Mouse (Mus musculus): ENCODE results near the gene Pax2. TPM values are rescaled to one million over a fixed set of nuclear protein-coding genes. Genes with fewer than 3 reads are reported as not detected.

The Pax2 gene
- polyA plus RNA-seq, 1 experiment from 2014 or later: 11.9 TPM

DNA sequence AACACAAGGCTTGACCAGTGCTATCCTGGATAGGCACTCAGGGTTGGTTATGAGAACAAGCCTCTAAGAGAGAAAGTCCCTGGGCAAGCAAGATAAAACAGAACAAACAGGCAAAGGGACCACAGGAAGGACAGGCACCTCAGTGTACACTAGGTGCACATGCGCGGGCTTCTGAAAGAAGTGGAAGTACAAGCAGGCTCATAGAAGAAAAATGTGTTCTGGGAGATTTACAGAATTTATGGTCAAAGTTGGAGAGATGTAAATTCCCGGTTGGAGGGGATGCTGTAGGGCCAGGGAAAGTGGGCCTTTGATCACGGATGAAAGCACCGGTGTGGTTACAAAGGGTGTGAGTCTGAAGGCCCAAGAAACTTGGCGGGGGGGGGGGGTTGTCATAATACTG lies 10.1 kb upstream of the Pax2 start:
- ATAC-seq: no peak
- WGBS: 13% methylated on average over 5 of the region's 6 CpGs
- Histone ChIP-seq H3K27ac (ENCODE audit: low read depth, low read length) (no peak overlapping the region), H3K4me2 (ENCODE audit: low read length) (no peak overlapping the region), H3K9me3 (ENCODE audit: control insufficient read depth, low read length) (no peaks in the 10 kb centered on the region), H3K36me3 (ENCODE audit: control insufficient read depth, insufficient read depth, low read length) (no peaks in the 10 kb centered on the region), H3K9ac (ENCODE audit: low read depth, low read length) (no peak overlapping the region), H3K27me3 (replicated peaks; ENCODE audit: control insufficient read depth, insufficient read depth, low read length) (peaks cover 69% of the 10 kb centered on the region), H3K4me1 (ENCODE audit: control insufficient read depth, insufficient read depth, low read depth, low read length) (peaks cover 7% of the 10 kb centered on the region; the same call in 1 of the 2 replicates), H3K4me3 (ENCODE audit: low read length) (no peak overlapping the region)

DNA sequence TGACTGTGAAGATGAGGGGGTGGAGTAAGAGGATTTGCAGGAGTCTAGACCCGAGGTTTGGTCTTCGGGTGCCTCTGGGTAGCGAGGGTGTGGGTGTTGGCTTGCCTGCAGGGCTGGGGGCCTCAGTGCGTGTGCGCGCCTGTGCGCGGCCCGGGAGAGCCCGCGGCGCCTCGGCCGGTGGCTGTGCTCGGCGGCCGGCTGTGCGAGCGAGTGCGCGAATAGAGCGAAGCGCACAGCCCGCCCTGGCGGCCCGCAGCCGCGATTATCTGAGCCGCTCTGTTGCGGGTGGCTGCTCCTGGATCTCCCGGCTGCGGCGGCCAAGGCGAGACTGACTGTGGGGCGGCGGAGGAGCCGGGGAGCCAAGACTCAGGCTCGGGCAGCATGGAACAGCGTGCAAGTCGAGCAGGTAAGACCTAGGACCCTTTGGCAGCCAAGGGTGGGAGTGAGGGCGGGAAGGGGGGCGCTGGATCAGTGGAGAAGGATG lies 9.3 kb upstream of the Pax2 start:
- peak; percentile 32; the same call in 1 of the 2 replicates for ATAC-seq
- Histone ChIP-seq H3K9ac (ENCODE audit: low read depth, low read length) (peak overlapping the region; percentile 48), H3K27me3 (replicated peaks; ENCODE audit: control insufficient read depth, insufficient read depth, low read length) (peaks cover 76% of the 10 kb centered on the region), H3K4me1 (ENCODE audit: control insufficient read depth, insufficient read depth, low read depth, low read length) (peaks cover 7% of the 10 kb centered on the region; the same call in 1 of the 2 replicates), H3K9me3 (ENCODE audit: control insufficient read depth, low read length) (no peaks in the 10 kb centered on the region), H3K4me2 (ENCODE audit: low read length) (peak overlapping the region; percentile 51), H3K4me3 (ENCODE audit: low read length) (peak overlapping the region; percentile 34), H3K36me3 (ENCODE audit: control insufficient read depth, insufficient read depth, low read length) (no peaks in the 10 kb centered on the region), H3K27ac (ENCODE audit: low read depth, low read length) (no peak overlapping the region)
- WGBS: 1% methylated on average over 38 of the region's 42 CpGs

DNA sequence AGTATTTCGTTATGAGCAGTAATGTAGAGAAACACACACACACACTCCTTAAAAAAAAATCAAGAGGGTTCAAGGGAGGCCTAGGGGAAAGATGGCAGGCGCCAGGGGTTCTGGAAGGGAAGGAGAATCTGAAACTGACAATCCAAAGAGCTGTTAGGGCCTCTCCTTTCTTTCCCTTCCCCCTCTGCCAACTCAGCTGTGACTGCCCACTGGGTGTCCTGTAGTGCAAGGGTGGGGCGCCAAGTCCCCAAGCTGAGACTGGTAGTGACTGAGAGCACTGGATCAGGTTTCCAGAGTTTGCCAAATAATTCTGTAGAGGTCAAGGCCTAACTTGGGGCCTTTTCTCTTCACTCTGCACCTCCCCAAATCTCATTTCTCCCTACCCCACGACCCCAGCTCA lies 8.4 kb upstream of the Pax2 start:
- no peak overlapping the region for H3K9ac ChIP-seq (ENCODE audit: low read depth, low read length)
- no peaks in the 10 kb centered on the region for H3K9me3 ChIP-seq (ENCODE audit: control insufficient read depth, low read length)
- no peaks in the 10 kb centered on the region for H3K36me3 ChIP-seq (ENCODE audit: control insufficient read depth, insufficient read depth, low read length)
- H3K4me2 ChIP-seq (ENCODE audit: low read length): peak overlapping the region; percentile 47
- peaks cover 3% of the 10 kb centered on the region; the same call in 1 of the 2 replicates for H3K4me1 ChIP-seq (ENCODE audit: control insufficient read depth, insufficient read depth, low read depth, low read length)
- H3K4me3 ChIP-seq (ENCODE audit: low read length): no peak overlapping the region
- H3K27me3 ChIP-seq (replicated peaks; ENCODE audit: control insufficient read depth, insufficient read depth, low read length): peaks cover 77% of the 10 kb centered on the region
- no peak for ATAC-seq
- H3K27ac ChIP-seq (ENCODE audit: low read depth, low read length): no peak overlapping the region
- WGBS: 5% methylated on average over 4 of the region's 4 CpGs

DNA sequence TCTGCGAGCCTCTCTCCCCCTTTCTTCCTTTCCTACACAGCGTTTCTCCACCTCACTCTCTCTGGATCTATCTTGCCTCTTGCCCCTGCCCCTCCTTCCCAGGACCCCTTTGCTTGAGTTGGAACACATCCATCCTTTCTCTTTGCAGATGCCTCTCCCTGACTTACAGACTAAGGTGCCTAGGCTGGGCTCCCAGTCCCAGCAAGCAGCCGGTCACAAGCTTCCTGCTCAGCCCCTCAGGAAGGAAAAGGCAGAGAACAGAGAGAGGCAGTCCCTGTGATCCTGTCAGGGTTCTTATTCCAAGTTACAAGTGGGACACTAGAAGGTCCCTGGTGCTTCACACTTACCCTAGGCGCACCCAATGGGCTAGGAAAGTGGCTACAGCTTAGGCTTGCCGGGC lies 7.6 kb upstream of the Pax2 start:
- H3K9me3 ChIP-seq (ENCODE audit: control insufficient read depth, low read length): no peaks in the 10 kb centered on the region
- H3K4me2 ChIP-seq (ENCODE audit: low read length): peak overlapping the region; percentile 47
- peak overlapping the region; percentile 20 for H3K4me3 ChIP-seq (ENCODE audit: low read length)
- H3K27me3 ChIP-seq (replicated peaks; ENCODE audit: control insufficient read depth, insufficient read depth, low read length): peaks cover 81% of the 10 kb centered on the region
- H3K36me3 ChIP-seq (ENCODE audit: control insufficient read depth, insufficient read depth, low read length): no peaks in the 10 kb centered on the region
- H3K27ac ChIP-seq (ENCODE audit: low read depth, low read length): no peak overlapping the region
- WGBS: 5% methylated on average over 5 of the region's 5 CpGs
- no peak for ATAC-seq
- H3K9ac ChIP-seq (ENCODE audit: low read depth, low read length): no peak overlapping the region; the same call in 1 of the 2 replicates
- peaks cover 3% of the 10 kb centered on the region; the same call in 1 of the 2 replicates for H3K4me1 ChIP-seq (ENCODE audit: control insufficient read depth, insufficient read depth, low read depth, low read length)

DNA sequence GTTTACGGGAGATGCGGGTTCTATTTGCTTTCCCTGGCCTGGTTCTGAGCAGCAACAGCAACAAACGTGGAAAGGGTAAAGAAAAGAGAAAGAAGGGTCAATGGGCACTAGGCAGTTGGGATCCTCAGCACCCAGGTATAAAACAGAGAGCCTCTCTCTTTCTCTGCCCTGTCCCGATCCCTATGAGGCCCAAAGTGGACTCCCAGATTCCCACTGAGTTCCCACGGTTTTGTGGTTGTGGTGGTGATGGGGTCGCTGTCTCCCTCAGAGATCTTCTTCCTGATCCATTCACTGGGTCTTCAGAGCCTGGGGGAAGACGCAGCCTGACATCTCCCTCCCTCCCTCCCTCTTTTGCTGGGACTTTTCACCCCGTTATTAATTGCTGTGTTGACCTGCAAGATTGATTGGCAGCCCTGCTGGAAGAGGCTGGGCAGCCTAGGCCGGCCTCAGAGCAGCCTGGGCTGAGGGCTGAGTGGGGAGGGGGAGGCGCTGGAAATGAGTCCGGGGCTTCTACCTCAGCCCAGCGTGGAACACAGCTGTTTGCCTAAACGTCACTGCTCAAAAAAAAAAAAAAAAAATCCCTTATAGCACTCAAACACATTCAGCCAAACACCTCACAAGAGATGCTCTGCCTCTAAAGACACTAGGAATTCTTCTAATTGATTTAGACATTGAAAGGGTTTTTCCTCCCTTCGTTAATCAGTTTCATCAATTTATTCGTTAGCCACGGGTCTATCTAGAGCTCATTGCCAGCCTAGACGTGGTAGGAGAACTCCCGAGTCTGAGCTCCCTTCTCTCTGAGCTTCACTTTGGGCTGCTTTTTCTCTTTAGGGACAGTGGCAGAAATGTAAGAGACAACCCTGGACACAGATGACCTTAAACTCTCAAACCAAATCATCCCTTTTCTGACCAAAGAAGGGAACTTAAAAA lies 6.5 kb upstream of the Pax2 start:
- 4% methylated on average over 18 of the region's 18 CpGs for WGBS
- peaks cover 3% of the 10 kb centered on the region; the same call in 1 of the 2 replicates for H3K4me1 ChIP-seq (ENCODE audit: control insufficient read depth, insufficient read depth, low read depth, low read length)
- H3K4me2 ChIP-seq (ENCODE audit: low read length): peak overlapping the region; percentile 47
- H3K27ac ChIP-seq (ENCODE audit: low read depth, low read length): peak overlapping the region; percentile 75
- peaks cover 76% of the 10 kb centered on the region for H3K27me3 ChIP-seq (replicated peaks; ENCODE audit: control insufficient read depth, insufficient read depth, low read length)
- peak overlapping the region; percentile 32 for H3K4me3 ChIP-seq (ENCODE audit: low read length)
- H3K9ac ChIP-seq (ENCODE audit: low read depth, low read length): 0 out of 2 replicates have a peak overlapping the region, but pooled peaks have one; percentile 14
- no peaks in the 10 kb centered on the region for H3K36me3 ChIP-seq (ENCODE audit: control insufficient read depth, insufficient read depth, low read length)
- no peaks in the 10 kb centered on the region for H3K9me3 ChIP-seq (ENCODE audit: control insufficient read depth, low read length)
- no peak for ATAC-seq

DNA sequence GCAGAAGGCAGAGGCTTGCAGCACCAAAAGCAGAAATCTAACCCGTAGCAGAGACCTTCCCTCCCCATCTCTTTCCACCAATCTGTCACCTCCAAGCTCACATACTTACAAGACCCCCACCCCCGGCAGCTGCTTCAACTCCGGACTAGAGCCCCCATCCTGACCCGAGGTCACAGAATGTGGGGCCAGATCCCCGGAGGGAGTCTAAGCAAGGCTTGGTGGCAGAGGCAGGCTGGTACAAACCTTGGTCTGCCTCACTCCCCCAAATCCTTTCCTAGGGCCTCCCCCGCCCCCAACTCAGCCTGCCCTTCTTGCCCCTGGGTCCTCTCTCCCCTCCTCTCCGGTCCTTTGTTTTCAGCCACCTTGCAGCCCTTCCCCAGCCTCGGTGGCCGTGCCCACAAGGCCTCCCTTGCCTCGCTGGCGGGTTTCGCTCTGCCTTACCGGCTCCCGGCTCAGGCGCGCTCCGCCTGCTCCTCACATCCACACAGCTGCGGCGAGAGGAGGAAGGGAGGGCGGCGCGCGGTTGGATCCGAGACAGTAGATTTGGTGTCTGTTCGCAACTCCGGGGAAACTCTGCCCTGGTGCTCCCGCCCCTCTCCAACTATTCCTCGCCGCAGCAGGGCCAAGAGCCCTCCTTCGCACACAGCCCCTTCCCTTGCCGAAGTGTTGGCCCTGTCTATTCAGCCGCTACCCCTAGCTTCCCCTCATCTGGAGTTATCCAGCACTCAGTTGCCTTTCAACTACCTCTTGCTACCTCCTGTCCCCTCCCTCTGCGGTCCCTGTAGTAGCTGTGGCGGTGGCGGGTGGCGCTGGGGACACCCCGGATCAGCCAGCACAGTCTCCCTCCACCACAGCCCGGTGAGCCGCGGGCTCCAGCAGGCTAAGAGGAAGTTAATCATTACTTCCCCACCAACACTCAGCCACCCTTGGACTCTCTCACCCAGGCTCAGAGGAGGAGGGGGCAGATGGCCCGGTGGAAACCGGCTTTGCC lies 5.5 kb upstream of the Pax2 start:
- Histone ChIP-seq H3K4me1 (ENCODE audit: control insufficient read depth, insufficient read depth, low read depth, low read length) (peaks cover 3% of the 10 kb centered on the region; the same call in 1 of the 2 replicates), H3K9me3 (ENCODE audit: control insufficient read depth, low read length) (no peaks in the 10 kb centered on the region), H3K4me3 (ENCODE audit: low read length) (peak overlapping the region; percentile 32), H3K27me3 (replicated peaks; ENCODE audit: control insufficient read depth, insufficient read depth, low read length) (peaks cover 74% of the 10 kb centered on the region), H3K9ac (ENCODE audit: low read depth, low read length) (peak overlapping the region; percentile 52), H3K4me2 (ENCODE audit: low read length) (peak overlapping the region; percentile 47), H3K27ac (ENCODE audit: low read depth, low read length) (peak overlapping the region; percentile 75), H3K36me3 (ENCODE audit: control insufficient read depth, insufficient read depth, low read length) (no peaks in the 10 kb centered on the region)
- no peak for ATAC-seq
- WGBS: under 1% methylated on average over 41 of the region's 42 CpGs

DNA sequence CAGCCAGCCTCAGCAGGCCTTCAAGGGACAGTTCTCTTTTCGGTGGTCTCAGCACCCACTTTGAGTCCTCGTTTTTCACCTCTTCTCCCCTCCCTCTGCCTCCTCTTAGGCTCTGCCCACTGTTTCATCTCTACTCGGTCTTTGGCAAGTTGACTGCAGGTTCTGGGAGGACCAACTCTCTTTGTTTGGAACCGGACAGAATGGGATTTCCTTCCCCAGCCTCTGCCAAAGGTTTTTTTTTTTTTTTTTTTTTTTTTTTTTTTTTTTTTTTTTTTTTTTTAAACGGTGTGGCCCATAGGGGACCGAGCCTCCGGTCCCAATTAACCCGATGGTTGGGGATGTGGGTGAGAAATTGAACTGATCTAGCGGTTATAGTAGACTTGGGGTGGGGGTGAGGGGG lies 4.8 kb upstream of the Pax2 start:
- peak overlapping the region; percentile 75; the same call in 1 of the 2 replicates for H3K27ac ChIP-seq (ENCODE audit: low read depth, low read length)
- H3K27me3 ChIP-seq (replicated peaks; ENCODE audit: control insufficient read depth, insufficient read depth, low read length): peaks cover 68% of the 10 kb centered on the region
- peak overlapping the region; percentile 32 for H3K4me3 ChIP-seq (ENCODE audit: low read length)
- WGBS: under 1% methylated on average over 9 of the region's 9 CpGs
- H3K4me1 ChIP-seq (ENCODE audit: control insufficient read depth, insufficient read depth, low read depth, low read length): peaks cover 7% of the 10 kb centered on the region; the same call in 1 of the 2 replicates
- H3K4me2 ChIP-seq (ENCODE audit: low read length): peak overlapping the region; percentile 47
- no peaks in the 10 kb centered on the region for H3K9me3 ChIP-seq (ENCODE audit: control insufficient read depth, low read length)
- peak overlapping the region; percentile 45; the same call in 1 of the 2 replicates for H3K9ac ChIP-seq (ENCODE audit: low read depth, low read length)
- no peaks in the 10 kb centered on the region for H3K36me3 ChIP-seq (ENCODE audit: control insufficient read depth, insufficient read depth, low read length)
- ATAC-seq: no peak

DNA sequence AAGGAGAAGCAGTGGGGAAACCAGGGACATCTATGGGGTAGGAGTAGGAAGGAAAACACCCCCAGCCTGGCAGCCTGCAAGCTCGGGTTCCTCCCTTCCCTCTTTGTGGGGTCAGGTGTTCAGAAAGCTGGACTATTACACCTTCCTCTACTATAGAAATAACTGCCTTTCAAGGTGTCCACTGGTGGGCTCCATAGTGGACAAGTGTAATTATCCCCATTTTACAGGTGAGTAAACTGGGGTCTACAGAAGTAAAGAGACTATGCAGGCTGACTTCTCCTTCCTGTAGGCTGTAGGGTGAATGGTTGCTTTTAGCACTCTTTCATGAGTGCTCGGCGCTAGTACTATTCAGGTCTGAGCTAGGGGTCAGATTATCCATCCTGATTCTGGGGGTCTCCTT lies 4.3 kb upstream of the Pax2 start:
- Histone ChIP-seq H3K27ac (ENCODE audit: low read depth, low read length) (0 out of 2 replicates have a peak overlapping the region, but pooled peaks have one; percentile 34), H3K4me3 (ENCODE audit: low read length) (no peak overlapping the region), H3K9ac (ENCODE audit: low read depth, low read length) (no peak overlapping the region), H3K4me2 (ENCODE audit: low read length) (peak overlapping the region; percentile 20; the same call in 1 of the 2 replicates), H3K4me1 (ENCODE audit: control insufficient read depth, insufficient read depth, low read depth, low read length) (peaks cover 11% of the 10 kb centered on the region; the same call in 1 of the 2 replicates), H3K36me3 (ENCODE audit: control insufficient read depth, insufficient read depth, low read length) (no peaks in the 10 kb centered on the region), H3K9me3 (ENCODE audit: control insufficient read depth, low read length) (no peaks in the 10 kb centered on the region), H3K27me3 (replicated peaks; ENCODE audit: control insufficient read depth, insufficient read depth, low read length) (peaks cover 66% of the 10 kb centered on the region)
- 4% methylated on average over 3 of the region's 3 CpGs for WGBS
- ATAC-seq: no peak

Data from hindbrain, embryonic 16.5 days (tissue).